Mouse (Mus musculus) neural tube, embryonic 11.5 days (tissue): ENCODE results near the gene Dnah7a. TPM values are rescaled to one million over a fixed set of nuclear protein-coding genes. Genes with fewer than 3 reads are reported as not detected.
"Not testable (repeated sequence)": the region's sequence is repeated elsewhere in the genome, so short reads cannot be mapped to it uniquely, and the experiment has no call there.

ENCODE experiments used
- ATAC-seq: fragments of 200-750 bp; cut with Nextera tagmentation; 2 replicates; pipeline ENCODE4 v1.8.0; 2017; ENCODE audit warnings: moderate number of reproducible peaks, mild to moderate bottlenecking, moderate TSS enrichment, moderate library complexity; ENCODE audit not compliant: insufficient read depth, low FRiP score, low TSS enrichment
- DNase-seq: peaks from one replicate; pipeline ENCODE4 v3.0.0-alpha.2; 2015; ENCODE audit warnings: low spot score
- H3K27ac ChIP-seq: fragments of 300-500 bp; sonication (generic); 2 replicates; pipeline ENCODE4 v1.5.1; 2014; ENCODE audit warnings: low read depth, mild to moderate bottlenecking, low read length
- H3K27me3 ChIP-seq: fragments of 300-500 bp; sonication (generic); 2 replicates; pipeline ENCODE4 v1.6.1; 2014; ENCODE audit warnings: mild to moderate bottlenecking, low read length, mixed read lengths; ENCODE audit not compliant: control insufficient read depth, insufficient read depth
- H3K36me3 ChIP-seq: fragments of 300-500 bp; sonication (generic); 2 replicates; pipeline ENCODE4 v1.6.1; 2014; ENCODE audit warnings: mild to moderate bottlenecking, low read length, moderate library complexity, mixed read lengths; ENCODE audit not compliant: control insufficient read depth, insufficient read depth
- H3K4me1 ChIP-seq: fragments of 300-500 bp; sonication (generic); 2 replicates; pipeline ENCODE4 v1.6.1; 2014; ENCODE audit warnings: low read length, mixed read lengths; ENCODE audit not compliant: control insufficient read depth, insufficient read depth
- H3K4me2 ChIP-seq: fragments of 300-500 bp; sonication (generic); 2 replicates; pipeline ENCODE4 v1.6.1; 2014; ENCODE audit warnings: low read depth, mild to moderate bottlenecking, moderate library complexity
- H3K4me3 ChIP-seq: fragments of 300-500 bp; sonication (generic); 2 replicates; pipeline ENCODE4 v1.5.1; 2014; ENCODE audit warnings: low read depth, low read length
- H3K9ac ChIP-seq: fragments of 300-500 bp; sonication (generic); 2 replicates; pipeline ENCODE4 v1.6.1; 2014; ENCODE audit warnings: mild to moderate bottlenecking, low read length
- H3K9me3 ChIP-seq: fragments of 300-500 bp; sonication (generic); 2 replicates; pipeline ENCODE4 v1.6.1; 2016; ENCODE audit warnings: low read length; ENCODE audit not compliant: control insufficient read depth
- WGBS: fragments of 180-500 bp; shearing (Covaris S2); extraction: QIAGEN DNeasy Blood & Tissue Kit; methylation state at CpG from one replicate; pipeline ENCODE4 v1.1.7; 2014; 5-methylcytosine and 5-hydroxymethylcytosine counted together
- microRNA-seq: library from miRNA; unstranded; fragments of <30 nt; microRNA quantifications from one replicate; pipeline ENCODE4, GENCODE M21; 2016
- polyA plus RNA-seq: library from polyadenylated mRNA; unstranded; fragments of >200 nt; fragmentation: Nextera tagmentation; extraction: Ambion mirVana; gene quantifications from 2 replicates; pipeline ENCODE4 v1.2.1, GENCODE M21; 2014

Gene Dnah7a
- polyA plus RNA-seq, 1 experiment from 2014 or later: 8.1 TPM

- no peak overlapping the region for H3K27ac ChIP-seq
- no peak for ATAC-seq
- WGBS: 84% methylated on average over 6 of the region's 6 CpGs
- no peak overlapping the region for H3K9ac ChIP-seq
- no peak overlapping the region for H3K4me2 ChIP-seq
- H3K4me3 ChIP-seq: no peak overlapping the region
- H3K36me3 ChIP-seq: no peaks in the 10 kb centered on the region
- DNase-seq: no peak
- no peaks in the 10 kb centered on the region for H3K4me1 ChIP-seq
- no peaks in the 10 kb centered on the region for H3K9me3 ChIP-seq
- no peaks in the 10 kb centered on the region for H3K27me3 ChIP-seq
These were observed 322.4 kb downstream of the Dnah7a start for GRCm38 (mm10) chr1:53384085-53384688.

GRCm38 (mm10) chr1:53377731-53378130 lies 328.9 kb downstream of the Dnah7a start:
- Histone ChIP-seq H3K9me3 (no peaks in the 10 kb centered on the region), H3K4me2 (no peak overlapping the region), H3K4me3 (no peak overlapping the region), H3K27ac (no peak overlapping the region), H3K4me1 (no peaks in the 10 kb centered on the region), H3K9ac (no peak overlapping the region), H3K36me3 (no peaks in the 10 kb centered on the region), H3K27me3 (no peaks in the 10 kb centered on the region)
- ATAC-seq (no peak), DNase-seq (no peak)
- WGBS: 80% methylated on average over 3 of the region's 3 CpGs

GRCm38 (mm10) chr1:53375965-53376364 lies 330.6 kb downstream of the Dnah7a start:
- not testable (repeated sequence) for H3K9ac ChIP-seq, H3K4me1 ChIP-seq, H3K9me3 ChIP-seq, H3K36me3 ChIP-seq, H3K4me2 ChIP-seq, H3K4me3 ChIP-seq, H3K27ac ChIP-seq, ATAC-seq, H3K27me3 ChIP-seq, DNase-seq
- 84% methylated on average over 2 of the region's 2 CpGs for WGBS

GRCm38 (mm10) chr1:53358988-53359387 lies 347.6 kb downstream of the Dnah7a start:
- no peak overlapping the region for H3K4me3 ChIP-seq
- H3K27me3 ChIP-seq: no peaks in the 10 kb centered on the region
- H3K9me3 ChIP-seq: no peaks in the 10 kb centered on the region
- no peak overlapping the region for H3K27ac ChIP-seq
- H3K9ac ChIP-seq: no peak overlapping the region
- H3K36me3 ChIP-seq: no peaks in the 10 kb centered on the region
- ATAC-seq (no peak), DNase-seq (no peak)
- no peaks in the 10 kb centered on the region for H3K4me1 ChIP-seq
- H3K4me2 ChIP-seq: no peak overlapping the region

DNA sequence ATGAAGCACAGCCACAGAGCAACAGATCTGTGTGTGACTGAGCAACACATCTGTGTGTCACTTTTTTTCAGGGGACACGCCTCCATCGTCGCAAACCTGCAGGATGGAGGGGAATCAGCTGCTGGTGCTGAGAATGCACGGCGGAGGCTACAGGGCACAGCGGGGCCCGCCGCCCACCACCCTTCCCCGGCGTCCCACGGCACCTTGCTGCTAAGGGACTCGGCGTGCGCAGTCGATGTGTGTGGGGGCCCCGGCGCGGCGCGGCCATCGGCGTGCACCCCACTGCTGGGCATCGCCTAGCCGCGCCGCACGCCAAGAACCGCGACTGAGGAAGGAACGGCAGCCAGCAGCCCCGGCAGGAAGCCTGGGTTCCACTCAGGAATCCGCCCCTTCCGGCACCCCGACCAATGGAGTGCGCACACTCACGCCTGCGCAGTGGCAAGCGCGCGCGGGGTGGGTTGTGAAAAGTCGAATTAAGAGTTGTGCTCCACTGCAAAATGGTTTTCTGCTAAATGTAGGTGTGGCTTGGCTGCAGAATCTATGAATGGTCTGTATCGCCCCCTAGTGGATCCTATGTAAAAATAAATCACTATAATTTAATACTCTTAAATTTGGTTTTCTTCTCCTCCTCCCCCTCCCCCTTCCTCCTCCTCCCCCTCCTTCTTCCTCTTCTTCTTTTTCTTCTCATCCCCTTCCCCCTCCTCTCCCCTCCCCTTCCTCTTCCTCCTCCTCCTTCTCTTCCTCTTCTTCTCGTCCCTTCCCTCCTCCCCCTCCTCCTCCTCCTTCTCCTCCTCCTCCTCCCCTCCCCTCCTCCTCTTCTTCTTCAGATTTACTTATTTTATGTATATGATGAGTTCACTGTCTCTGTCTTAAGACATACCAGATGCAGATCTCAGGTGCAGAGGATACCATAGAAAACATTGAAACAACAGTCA lies 354.0 kb downstream of the Dnah7a start, which contains the start of the genes Asdurf, Gm28551 and Asnsd1:
Gene Asdurf (minus strand): TSS at position 293 of the 935 bp plus-strand sequence.
Gene Gm28551 (minus strand): TSS at position 341 of the 935 bp plus-strand sequence.
Gene Asnsd1 (minus strand): TSS at position 426 of the 935 bp plus-strand sequence.
- peaks cover 4% of the 10 kb centered on the region; the same call in 1 of the 2 replicates for H3K36me3 ChIP-seq
- peak within 1 kb of the TSS; percentile 82 for H3K4me3 ChIP-seq
- ATAC-seq: peak; percentile 99
- H3K4me1 ChIP-seq: no peaks in the 10 kb centered on the region
- no peaks in the 10 kb centered on the region for H3K27me3 ChIP-seq
- H3K4me2 ChIP-seq: peak within 1 kb of the TSS; percentile 50
- peak within 1 kb of the TSS; percentile 79 for H3K27ac ChIP-seq
- peak; percentile 96 for DNase-seq
- H3K9me3 ChIP-seq: no peaks in the 10 kb centered on the region
- peak within 1 kb of the TSS; percentile 92 for H3K9ac ChIP-seq
- WGBS: under 1% methylated on average over 44 of the region's 44 CpGs

Small RNAs within 50 kb of the gene (microRNA-seq; reads per million reads assigned to microRNA genes)
- gene Gm25240: not detected

Other genes with a start within 250 kb of the Dnah7a start
- gene Stk17b, start 78.4 kb upstream of the Dnah7a start, polyA plus RNA-seq: 12.6 and 16.2 TPM in 2 replicates